Mouse (Mus musculus): ENCODE measurements around the gene Sgms1.

Sgms1 gene

GRCm38 (mm10) chr19:32263753-32264152 is 125.8 kb downstream of the Sgms1 start:
- no peak for DNase-seq

- DNase-seq: no peak
Measured at GRCm38 (mm10) chr19:32262805-32263572, 126.5 kb downstream of the Sgms1 start.

- no peak for DNase-seq
Measured at GRCm38 (mm10) chr19:32260869-32261688, 128.4 kb downstream of the Sgms1 start.

GRCm38 (mm10) chr19:32259830-32260229 is 129.7 kb downstream of the Sgms1 start:
- DNase-seq: no peak

- DNase-seq: no peak
Measured at GRCm38 (mm10) chr19:32259048-32259447, 130.5 kb downstream of the Sgms1 start.

GRCm38 (mm10) chr19:32258146-32258545 is 131.4 kb downstream of the Sgms1 start:
- DNase-seq: no peak

GRCm38 (mm10) chr19:32257616-32258015 is 131.9 kb downstream of the Sgms1 start:
- no peak for DNase-seq

GRCm38 (mm10) chr19:32256706-32257415 is 132.7 kb downstream of the Sgms1 start:
- no peak for DNase-seq

- no peak for DNase-seq
Measured at GRCm38 (mm10) chr19:32255429-32256185, 133.9 kb downstream of the Sgms1 start.

- no peak for DNase-seq
Measured at GRCm38 (mm10) chr19:32254739-32255344, 134.7 kb downstream of the Sgms1 start.

- no peak for DNase-seq
Measured at GRCm38 (mm10) chr19:32254204-32254603, 135.3 kb downstream of the Sgms1 start.

- DNase-seq: no peak
Measured at GRCm38 (mm10) chr19:32252987-32253386, 136.5 kb downstream of the Sgms1 start.

- DNase-seq: no peak
Measured at GRCm38 (mm10) chr19:32252451-32252850, 137.1 kb downstream of the Sgms1 start.

- DNase-seq: no peak
Measured at GRCm38 (mm10) chr19:32249181-32250130, 140.1 kb downstream of the Sgms1 start.

GRCm38 (mm10) chr19:32244881-32245280 is 144.6 kb downstream of the Sgms1 start:
- no peak for DNase-seq

GRCm38 (mm10) chr19:32243246-32243645 is 146.3 kb downstream of the Sgms1 start:
- DNase-seq: no peak

GRCm38 (mm10) chr19:32242153-32242552 is 147.4 kb downstream of the Sgms1 start:
- DNase-seq: no peak

- no peak for DNase-seq
Measured at GRCm38 (mm10) chr19:32240417-32240990, 149.0 kb downstream of the Sgms1 start.

GRCm38 (mm10) chr19:32239925-32240324 is 149.6 kb downstream of the Sgms1 start:
- no peak for DNase-seq

GRCm38 (mm10) chr19:32239459-32239792 is 150.1 kb downstream of the Sgms1 start:
- no peak for DNase-seq

Data from thymus, postnatal 14 days (tissue).